Mouse (Mus musculus) midbrain, embryonic 11.5 days (tissue): ENCODE results near the gene Zcchc17. TPM values are rescaled to one million over a fixed set of nuclear protein-coding genes. Genes with fewer than 3 reads are reported as not detected.
A peak's percentile ranks its signal among the peaks of the same experiment; 100 is the strongest.

Source experiments
- ATAC-seq: fragments of 200-750 bp; cut with Nextera tagmentation; 2 replicates; pipeline ENCODE4 v1.8.0; 2017; ENCODE audit warnings: moderate TSS enrichment, moderate library complexity; ENCODE audit not compliant: low FRiP score
- DNase-seq: peaks from one replicate; pipeline ENCODE4 v3.0.0; 2015; ENCODE audit warnings: low spot score; ENCODE audit errors: missing footprints
- H3K27ac ChIP-seq: fragments of 300-500 bp; sonication (generic); 2 replicates; pipeline ENCODE4 v1.5.1; 2014; ENCODE audit warnings: low read depth, low read length
- H3K27me3 ChIP-seq: fragments of 300-500 bp; sonication (generic); 2 replicates; pipeline ENCODE4 v1.6.1; 2014; ENCODE audit warnings: mild to moderate bottlenecking, low read length, moderate library complexity, mixed read lengths; ENCODE audit not compliant: control insufficient read depth, insufficient read depth
- H3K36me3 ChIP-seq: fragments of 300-500 bp; sonication (generic); 2 replicates; pipeline ENCODE4 v1.6.1; 2014; ENCODE audit warnings: mild to moderate bottlenecking, low read length, moderate library complexity, mixed read lengths; ENCODE audit not compliant: control insufficient read depth, insufficient read depth
- H3K4me1 ChIP-seq: fragments of 300-500 bp; sonication (generic); 2 replicates; pipeline ENCODE4 v1.6.1; 2014; ENCODE audit warnings: low read length; ENCODE audit not compliant: control insufficient read depth, insufficient read depth
- H3K4me2 ChIP-seq: fragments of 300-500 bp; sonication (generic); 2 replicates; pipeline ENCODE4 v1.6.1; 2014; ENCODE audit warnings: mild to moderate bottlenecking, moderate library complexity
- H3K4me3 ChIP-seq: fragments of 300-500 bp; sonication (generic); 2 replicates; pipeline ENCODE4 v1.5.1; 2014; ENCODE audit warnings: low read depth, low read length
- H3K9ac ChIP-seq: fragments of 300-500 bp; sonication (generic); 2 replicates; pipeline ENCODE4 v1.6.1; 2014; ENCODE audit warnings: low read length
- H3K9me3 ChIP-seq: fragments of 300-500 bp; sonication (generic); 2 replicates; pipeline ENCODE4 v1.6.1; 2016; ENCODE audit warnings: low read length; ENCODE audit not compliant: control insufficient read depth
- WGBS: fragments of 180-500 bp; shearing (Covaris S2); extraction: QIAGEN DNeasy Blood & Tissue Kit; methylation state at CpG from one replicate; pipeline ENCODE4 v1.1.7; 2014; 5-methylcytosine and 5-hydroxymethylcytosine counted together
- polyA plus RNA-seq: library from polyadenylated mRNA; unstranded; fragments of >200 nt; fragmentation: Nextera tagmentation; extraction: Ambion mirVana; gene quantifications from 2 replicates; pipeline ENCODE4 v1.2.1, GENCODE M21; 2014

Zcchc17 gene
- 81.2 and 84.7 TPM in 2 replicates for polyA plus RNA-seq

DNA sequence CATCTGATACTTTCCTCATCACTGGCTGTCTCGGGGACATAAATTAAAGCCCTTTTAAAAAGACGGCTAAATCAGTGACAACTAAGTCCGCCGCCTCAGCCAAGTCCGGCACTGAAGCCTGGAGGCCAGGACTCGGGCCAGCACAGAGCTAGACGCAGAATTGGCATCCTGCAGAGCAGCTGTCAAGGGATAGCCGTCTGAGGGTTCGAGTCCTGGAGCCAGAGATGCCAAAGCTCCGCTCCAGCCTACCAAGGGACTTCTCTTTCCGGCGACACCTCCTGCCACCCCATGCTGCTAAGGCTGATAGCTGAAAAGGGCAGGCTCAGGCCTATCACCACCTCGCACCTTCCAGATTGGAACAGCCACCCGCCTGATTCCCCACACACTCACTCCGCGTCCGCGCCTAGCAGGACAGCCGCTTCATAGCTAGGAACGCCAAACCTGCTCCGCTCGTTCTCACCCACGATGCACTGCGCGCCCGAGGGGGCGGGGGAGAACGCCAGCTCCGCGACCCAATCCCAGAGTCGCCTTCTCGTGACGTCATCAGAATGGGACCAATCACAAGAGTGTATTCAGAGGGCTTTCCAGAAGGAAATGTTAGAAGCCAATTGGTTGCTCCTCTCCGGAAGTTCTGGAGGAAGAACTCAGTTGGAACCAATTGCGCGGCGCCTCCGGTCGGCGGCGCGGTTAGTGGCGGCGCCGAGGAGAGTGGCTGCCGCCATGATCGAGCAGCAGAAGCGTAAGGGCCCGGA, at the start of gene Zcchc17, which contains the start of gene Snrnp40:
Gene Zcchc17 (minus strand): TSS at position 458 of the 752 bp plus-strand sequence.
Gene Snrnp40 (plus strand): TSS at position 647 of the 752 bp plus-strand sequence.
- Histone ChIP-seq H3K4me3 (peak within 1 kb of the TSS; percentile 96), H3K9ac (peak within 1 kb of the TSS; percentile 91), H3K36me3 (peaks cover 6% of the 10 kb centered on the region), H3K4me2 (peak within 1 kb of the TSS; percentile 89), H3K27ac (peak within 1 kb of the TSS; percentile 61), H3K9me3 (no peaks in the 10 kb centered on the region), H3K27me3 (no peaks in the 10 kb centered on the region), H3K4me1 (peaks cover 18% of the 10 kb centered on the region)
- DNase-seq (peak; percentile 99), ATAC-seq (peak; percentile 99)
- under 1% methylated on average over 49 of the region's 49 CpGs for WGBS

DNA sequence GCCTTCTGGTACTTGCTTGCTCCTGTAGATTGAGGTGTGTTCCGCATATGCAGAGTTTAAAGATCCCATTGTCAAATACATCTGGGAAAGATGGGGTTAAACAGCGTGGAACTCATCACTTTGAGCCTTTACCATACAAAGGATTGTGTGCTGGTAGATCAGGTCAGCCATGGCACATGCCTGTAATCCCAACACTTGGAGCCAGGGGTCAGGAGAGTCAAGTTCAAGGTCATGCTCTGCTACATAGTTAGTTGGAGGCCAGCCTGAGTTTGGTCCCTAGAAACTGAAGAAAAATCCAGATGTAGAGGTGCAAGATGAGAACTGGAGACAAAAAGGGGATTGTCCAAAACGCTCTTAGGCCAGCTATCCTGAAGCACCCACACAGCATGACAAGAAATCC, 31.5 kb upstream of the Zcchc17 start:
- no peaks in the 10 kb centered on the region for H3K9me3 ChIP-seq
- H3K4me3 ChIP-seq, result no peak overlapping the region
- no peaks in the 10 kb centered on the region for H3K27me3 ChIP-seq
- no peak for ATAC-seq
- no peak overlapping the region for H3K4me2 ChIP-seq
- no peaks in the 10 kb centered on the region for H3K4me1 ChIP-seq
- H3K9ac ChIP-seq, result no peak overlapping the region
- WGBS, result 71% methylated on average over 3 of the region's 3 CpGs
- DNase-seq, result peak; percentile 82
- peaks cover 11% of the 10 kb centered on the region for H3K36me3 ChIP-seq
- no peak overlapping the region for H3K27ac ChIP-seq

DNA sequence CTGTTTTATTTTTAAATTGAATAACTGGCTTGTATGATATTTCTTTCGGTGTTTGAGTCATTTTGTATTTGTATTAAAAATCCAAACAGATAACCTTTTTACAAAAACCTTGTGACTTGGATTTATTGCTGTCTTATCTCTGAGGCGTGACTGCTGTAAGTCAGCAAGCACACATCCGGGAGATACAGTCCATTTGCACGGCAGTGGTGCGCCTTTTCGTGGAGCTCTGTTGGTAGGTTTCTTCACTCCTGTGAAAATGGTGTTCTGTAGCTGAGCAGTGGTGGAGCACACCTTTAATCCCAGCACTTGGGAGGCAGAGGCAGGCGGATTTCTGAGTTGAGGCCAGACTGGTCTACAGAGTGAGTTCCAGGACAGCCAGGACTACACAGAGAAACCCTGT, 30.2 kb upstream of the Zcchc17 start:
- 95% methylated on average over 7 of the region's 7 CpGs for WGBS
- DNase-seq (peak; percentile 80), ATAC-seq (no peak)
- no peaks in the 10 kb centered on the region for H3K9me3 ChIP-seq
- no peak overlapping the region for H3K4me2 ChIP-seq
- no peaks in the 10 kb centered on the region for H3K27me3 ChIP-seq
- no peak overlapping the region for H3K27ac ChIP-seq
- peaks cover 14% of the 10 kb centered on the region for H3K36me3 ChIP-seq
- no peaks in the 10 kb centered on the region for H3K4me1 ChIP-seq
- no peak overlapping the region for H3K4me3 ChIP-seq
- no peak overlapping the region for H3K9ac ChIP-seq

DNA sequence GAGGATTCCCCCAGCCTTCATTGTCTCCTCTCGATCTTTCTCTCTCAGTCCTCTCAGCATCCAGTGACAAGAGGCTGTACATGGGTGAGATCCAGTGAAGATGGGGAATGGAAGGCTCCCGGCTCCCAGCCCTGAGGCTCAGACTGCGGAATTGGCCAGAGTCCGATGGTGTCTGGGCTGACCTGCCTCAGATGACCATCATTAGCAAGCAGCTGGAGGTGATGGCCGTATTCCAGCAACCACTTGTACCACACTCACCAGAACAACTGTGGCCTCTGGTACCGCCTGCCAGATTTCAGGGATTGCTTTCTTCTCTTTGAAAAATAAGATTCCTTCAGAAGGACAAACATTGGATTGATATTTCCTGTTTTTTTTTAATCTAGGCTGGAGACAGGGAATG, 29.8 kb upstream of the Zcchc17 start:
- peaks cover 16% of the 10 kb centered on the region for H3K36me3 ChIP-seq
- H3K4me1 ChIP-seq, result no peaks in the 10 kb centered on the region
- no peak overlapping the region for H3K4me3 ChIP-seq
- H3K4me2 ChIP-seq, result no peak overlapping the region
- no peaks in the 10 kb centered on the region for H3K9me3 ChIP-seq
- ATAC-seq (no peak), DNase-seq (peak; percentile 81)
- H3K27ac ChIP-seq, result no peak overlapping the region
- WGBS, result 72% methylated on average over 6 of the region's 6 CpGs
- no peak overlapping the region for H3K9ac ChIP-seq
- no peaks in the 10 kb centered on the region for H3K27me3 ChIP-seq

DNA sequence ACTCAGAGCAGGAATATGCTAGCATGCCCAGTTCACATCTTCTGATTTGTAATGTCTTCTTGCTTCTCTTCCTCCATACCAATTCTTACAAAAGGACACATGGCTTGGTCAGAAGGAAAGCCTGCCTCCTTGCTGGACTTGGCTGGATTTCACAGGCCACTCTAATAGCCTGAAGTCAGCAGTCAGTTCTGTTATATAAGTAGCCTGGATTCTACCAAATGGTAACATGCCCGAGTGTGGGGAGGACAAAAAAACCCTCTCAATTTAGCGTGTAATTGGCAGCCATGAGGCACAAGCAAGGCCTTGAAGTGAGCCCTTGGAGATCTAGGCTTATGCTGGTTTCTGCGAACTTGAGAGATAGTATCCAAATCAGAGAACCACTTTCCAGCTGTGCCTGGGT, 27.5 kb upstream of the Zcchc17 start:
- Histone ChIP-seq H3K9ac (no peak overlapping the region), H3K27ac (no peak overlapping the region), H3K9me3 (no peaks in the 10 kb centered on the region), H3K4me2 (no peak overlapping the region), H3K4me1 (no peaks in the 10 kb centered on the region), H3K27me3 (no peaks in the 10 kb centered on the region), H3K4me3 (no peak overlapping the region), H3K36me3 (peaks cover 19% of the 10 kb centered on the region)
- ATAC-seq, result no peak
- 78% methylated on average over 3 of the region's 3 CpGs for WGBS
- DNase-seq, result no peak

DNA sequence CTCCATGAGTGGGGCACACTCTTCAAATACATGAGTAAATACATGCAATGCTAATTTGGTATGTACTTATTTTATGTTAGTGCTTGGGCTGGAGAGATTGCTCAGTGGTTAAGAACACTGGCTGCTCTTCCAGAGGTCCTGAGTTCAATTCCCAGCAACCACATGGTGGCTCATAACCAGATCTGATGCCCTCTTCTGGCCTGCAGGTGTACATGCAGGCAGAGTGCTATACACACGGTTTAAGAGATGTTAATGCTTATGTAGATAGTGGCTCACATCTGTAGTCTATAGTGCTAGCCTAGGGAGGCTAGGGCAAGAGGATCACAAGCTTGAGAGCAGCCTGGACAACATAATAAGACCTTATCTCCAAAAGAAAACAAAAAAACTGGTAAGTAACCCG, 20.7 kb upstream of the Zcchc17 start:
- peaks cover 29% of the 10 kb centered on the region for H3K36me3 ChIP-seq

DNA sequence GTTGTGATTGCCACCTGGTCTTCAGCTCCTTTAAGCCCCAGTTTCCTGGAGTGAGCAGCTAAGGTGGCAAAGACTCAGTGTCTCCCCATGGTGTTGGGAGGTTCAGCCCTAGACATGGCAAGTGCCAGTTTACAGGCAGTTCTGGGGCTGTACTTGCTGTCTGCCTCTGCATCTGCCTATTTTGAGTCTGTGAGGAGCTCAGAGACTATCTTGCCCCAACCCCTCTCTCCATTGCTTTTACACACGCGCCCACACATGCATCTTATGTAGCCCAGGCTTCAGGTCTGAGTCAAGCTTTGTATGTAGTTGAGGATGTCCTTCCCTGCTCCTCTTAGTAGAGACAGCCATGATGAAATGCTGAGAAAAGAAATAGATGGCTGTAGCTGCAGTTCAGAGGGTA, 19.4 kb upstream of the Zcchc17 start:
- Histone ChIP-seq H3K9me3 (no peaks in the 10 kb centered on the region), H3K4me1 (no peaks in the 10 kb centered on the region), H3K27ac (no peak overlapping the region), H3K4me2 (no peak overlapping the region), H3K9ac (no peak overlapping the region), H3K27me3 (no peaks in the 10 kb centered on the region), H3K4me3 (no peak overlapping the region), H3K36me3 (peaks cover 28% of the 10 kb centered on the region)
- no peak for ATAC-seq
- DNase-seq, result peak; percentile 60
- 98% methylated on average over 2 of the region's 2 CpGs for WGBS

More for the DNA sequence above, 20.7 kb upstream of the Zcchc17 start:
- Histone ChIP-seq H3K4me2 (no peak overlapping the region), H3K4me1 (no peaks in the 10 kb centered on the region), H3K27ac (no peak overlapping the region), H3K9ac (no peak overlapping the region), H3K9me3 (no peaks in the 10 kb centered on the region), H3K27me3 (no peaks in the 10 kb centered on the region), H3K4me3 (no peak overlapping the region)
- ATAC-seq (no peak), DNase-seq (peak; percentile 12)
- WGBS, result 92% methylated on average over 2 of the region's 2 CpGs

DNA sequence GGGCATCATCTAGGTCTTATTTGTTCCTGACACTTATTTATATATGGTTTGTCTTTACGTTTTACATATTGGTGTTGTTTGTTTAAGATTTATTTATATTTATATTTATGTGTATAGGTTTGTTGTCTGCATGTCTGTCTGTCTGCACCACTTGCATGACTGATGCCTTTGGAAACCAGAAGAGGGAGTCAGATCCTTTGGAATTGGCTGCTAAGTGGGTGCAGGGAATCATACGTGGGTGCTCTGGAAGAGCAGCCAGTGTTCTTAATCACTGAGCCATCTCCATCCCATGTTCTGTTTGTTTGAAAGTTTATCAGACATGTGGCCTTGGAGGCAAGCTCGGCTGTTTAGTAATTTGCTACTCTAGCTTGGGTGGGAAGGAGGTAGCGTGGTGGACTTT, 17.8 kb upstream of the Zcchc17 start:
- Histone ChIP-seq H3K4me2 (no peak overlapping the region), H3K27me3 (no peaks in the 10 kb centered on the region), H3K9me3 (no peaks in the 10 kb centered on the region), H3K4me1 (no peaks in the 10 kb centered on the region), H3K27ac (no peak overlapping the region), H3K9ac (no peak overlapping the region), H3K36me3 (peaks cover 28% of the 10 kb centered on the region), H3K4me3 (no peak overlapping the region)
- 86% methylated on average over 4 of the region's 4 CpGs for WGBS
- ATAC-seq (no peak), DNase-seq (no peak)

DNA sequence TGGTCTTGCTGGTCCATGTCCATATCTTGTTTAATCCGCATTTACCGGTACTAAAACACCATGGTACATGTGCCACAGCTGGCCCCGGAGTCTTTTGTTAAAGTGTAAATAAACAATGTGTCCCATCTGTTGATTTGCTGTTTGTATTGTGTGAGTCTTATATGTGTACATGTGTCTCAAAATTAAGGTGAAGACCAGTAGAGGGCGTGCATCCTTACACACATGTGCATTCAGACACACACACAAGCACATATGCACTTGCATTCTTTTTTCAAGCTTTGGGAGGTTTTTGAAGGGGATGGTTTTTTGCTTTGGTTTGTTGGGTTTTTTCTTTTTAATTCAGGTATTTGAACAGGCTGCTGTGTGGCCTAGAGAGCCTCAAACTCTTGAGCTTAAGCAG, 16.9 kb upstream of the Zcchc17 start:
- DNase-seq, result peak; percentile 82
- Histone ChIP-seq H3K27me3 (no peaks in the 10 kb centered on the region), H3K27ac (no peak overlapping the region), H3K36me3 (peaks cover 27% of the 10 kb centered on the region), H3K4me1 (no peaks in the 10 kb centered on the region), H3K4me3 (no peak overlapping the region), H3K9ac (no peak overlapping the region), H3K9me3 (no peaks in the 10 kb centered on the region), H3K4me2 (no peak overlapping the region)
- WGBS, result 89% methylated on average over 4 of the region's 4 CpGs
- no peak for ATAC-seq
